21 mouse cellular contexts compared by ENCODE assay signal in genomic region chr4:99178851-99179250, GRCm38 (mm10). TPM values are rescaled to one million over a fixed set of nuclear protein-coding genes. Genes with fewer than 3 reads are reported as not detected.
DNase-seq lines count a peak whose midpoint lies in the region; ATAC-seq and TF ChIP-seq lines count a peak whose summit lies in the region.
"Had no signal": no experiment of that assay in that cellular context is flagged by ENCODE, and none has a peak within 500 bp of the region (broad histone marks: within the 10 kb centered on the region; RNA-seq: fewer than 3 reads in every experiment).

No protein-coding gene starts in this region.

- H3K4me3 ChIP-seq in gastrocnemius, adult 2 months, result no peak overlapping the region
- H3K4me3 ChIP-seq in kidney, adult 2 months (ENCODE audit: insufficient read depth, low read depth, low read length), result no peak overlapping the region
- H3K4me3 ChIP-seq in midbrain, embryonic 11.5 days (ENCODE audit: low read depth, low read length), result no peak overlapping the region
- H3K4me3 ChIP-seq in midbrain, embryonic 16.5 days (ENCODE audit: low read depth, low read length), result no peak overlapping the region
- H3K4me3 ChIP-seq: embryonic facial prominence, embryonic 12.5 days; embryonic facial prominence, embryonic 15.5 days; heart, adult 2 months; hindbrain, embryonic 12.5 days; hindbrain, embryonic 15.5 days had no signal

- H3K4me2 ChIP-seq in midbrain, embryonic 11.5 days, result no peak overlapping the region
- no peak overlapping the region for H3K4me2 ChIP-seq in midbrain, embryonic 16.5 days (ENCODE audit: low read length)
- H3K4me2 ChIP-seq: embryonic facial prominence, embryonic 12.5 days; heart, embryonic 11.5 days; hindbrain, embryonic 12.5 days; hindbrain, embryonic 15.5 days had no signal

- no peaks in the 10 kb centered on the region for H3K36me3 ChIP-seq in kidney, adult 2 months (ENCODE audit: control insufficient read depth, insufficient read depth, low read length)
- H3K36me3 ChIP-seq in midbrain, embryonic 11.5 days (ENCODE audit: control insufficient read depth, insufficient read depth, low read length), result no peaks in the 10 kb centered on the region
- no peaks in the 10 kb centered on the region for H3K36me3 ChIP-seq in midbrain, embryonic 16.5 days (ENCODE audit: control insufficient read depth, insufficient read depth, low read length)
- H3K36me3 ChIP-seq: embryonic facial prominence, embryonic 12.5 days; embryonic facial prominence, embryonic 15.5 days; hindbrain, embryonic 12.5 days; hindbrain, embryonic 15.5 days had no signal

- H3K27ac ChIP-seq in gastrocnemius, adult 2 months, result peak overlapping the region; percentile 63
- H3K27ac ChIP-seq in kidney, adult 2 months (ENCODE audit: insufficient read depth, low read depth, low read length), result no peak overlapping the region
- H3K27ac ChIP-seq in midbrain, embryonic 11.5 days (ENCODE audit: low read depth, low read length), result no peak overlapping the region
- H3K27ac ChIP-seq in midbrain, embryonic 16.5 days (ENCODE audit: low read length), result no peak overlapping the region
- H3K27ac ChIP-seq: embryonic facial prominence, embryonic 12.5 days; embryonic facial prominence, embryonic 15.5 days; heart, adult 2 months; hindbrain, embryonic 12.5 days; hindbrain, embryonic 15.5 days had no signal

- H3K27me3 ChIP-seq in kidney, adult 2 months (replicated peaks; ENCODE audit: control insufficient read depth, insufficient read depth, low read length), result no peaks in the 10 kb centered on the region
- H3K27me3 ChIP-seq in midbrain, embryonic 11.5 days (ENCODE audit: control insufficient read depth, insufficient read depth, low read length), result no peaks in the 10 kb centered on the region
- no peaks in the 10 kb centered on the region for H3K27me3 ChIP-seq in midbrain, embryonic 16.5 days (ENCODE audit: control insufficient read depth, insufficient read depth, low read depth, low read length)
- H3K27me3 ChIP-seq: embryonic facial prominence, embryonic 12.5 days; embryonic facial prominence, embryonic 15.5 days; hindbrain, embryonic 12.5 days; hindbrain, embryonic 15.5 days had no signal

- no peak overlapping the region for H3K9ac ChIP-seq in midbrain, embryonic 11.5 days (ENCODE audit: low read length)
- no peak overlapping the region for H3K9ac ChIP-seq in midbrain, embryonic 16.5 days (ENCODE audit: low read depth, low read length)
- H3K9ac ChIP-seq: embryonic facial prominence, embryonic 12.5 days; embryonic facial prominence, embryonic 15.5 days; forebrain, postnatal 0 days; hindbrain, embryonic 12.5 days; hindbrain, embryonic 15.5 days had no signal

- 53% methylated on average over 5 of the region's 5 CpGs for WGBS in kidney, adult 2 months
- 79% methylated on average over 5 of the region's 5 CpGs for WGBS in midbrain, embryonic 11.5 days
- 64% methylated on average over 5 of the region's 5 CpGs for WGBS in midbrain, embryonic 16.5 days

- TF ChIP-seq CTCF in gastrocnemius, adult 2 months (IDR thresholded peaks at IDR 0.05), result no peak
- no peak for TF ChIP-seq CTCF in kidney, adult 2 months (conservative IDR thresholded peaks at IDR 0.05; ENCODE audit: insufficient read depth, insufficient read length, low read depth, low read length)

- no peaks in the 10 kb centered on the region for H3K4me1 ChIP-seq in kidney, adult 2 months (ENCODE audit: control insufficient read depth, insufficient read depth, low read length)
- no peaks in the 10 kb centered on the region for H3K4me1 ChIP-seq in midbrain, embryonic 11.5 days (ENCODE audit: control insufficient read depth, insufficient read depth, low read length)
- no peaks in the 10 kb centered on the region for H3K4me1 ChIP-seq in midbrain, embryonic 16.5 days (ENCODE audit: control insufficient read depth, insufficient read depth, low read length)
- H3K4me1 ChIP-seq: embryonic facial prominence, embryonic 12.5 days; hindbrain, embryonic 15.5 days had no signal

- ATAC-seq in midbrain, embryonic 11.5 days (ENCODE audit: low FRiP score), result no peak
- no peak for ATAC-seq in midbrain, embryonic 16.5 days
- ATAC-seq: CD4-positive, CD25-positive, alpha-beta regulatory T cell, adult 4 months; forebrain, embryonic 14.5 days; forebrain, postnatal 0 days had no signal

- TF ChIP-seq POLR2A in kidney, adult 2 months (IDR thresholded peaks at IDR 0.05; ENCODE audit: low read depth, low read length), result no peak

- DNase-seq in gastrocnemius, adult 2 months, result peak; percentile 42
- DNase-seq in gastrocnemius, postnatal 10 days, result no peak
- DNase-seq in kidney, adult 2 months, result peak; percentile 27
- DNase-seq in kidney, postnatal 10 days, result no peak
- peak; percentile 86 for DNase-seq in midbrain, embryonic 11.5 days (ENCODE audit: low spot score, missing footprints)
- DNase-seq in skeletal muscle tissue, adult 2 months (ENCODE audit: low read depth, low spot score), result peak; percentile 22
- no peak for DNase-seq in right cerebral cortex, adult 18-20 months
- DNase-seq: adrenal gland, postnatal 14 days; cerebellum, adult 11-12 months; cerebellum, adult 8-10 months; cerebellum, postnatal 14 days; forebrain, postnatal 0 days had no signal

- intact Hi-C loops in gastrocnemius, adult 2 months (cut with DNase I), result no loop called here

- H3K9me3 ChIP-seq in midbrain, embryonic 11.5 days (ENCODE audit: control insufficient read depth, low read length), result no peaks in the 10 kb centered on the region
- no peaks in the 10 kb centered on the region for H3K9me3 ChIP-seq in midbrain, embryonic 16.5 days (replicated peaks; ENCODE audit: control insufficient read depth, low read length, poor library complexity, severe bottlenecking)
- H3K9me3 ChIP-seq: embryonic facial prominence, embryonic 12.5 days; embryonic facial prominence, embryonic 15.5 days; hindbrain, embryonic 12.5 days; hindbrain, embryonic 15.5 days had no signal

RNA-seq across cellular contexts. Expression of gene Atg4c, which starts 14.9 kb away (rescaled TPM):
- total RNA-seq in gastrocnemius, adult 2 months (2021), result 1 to 10 TPM; 7.3 to 8.0 TPM
- total RNA-seq in gastrocnemius, postnatal 10 days (2021), result 1 to 10 TPM; 6.8 to 7.5 TPM
- polyA plus RNA-seq in kidney, adult 2 months (2012; rRNA removed), result 5.4 and 6.9 TPM in 2 replicates
- 13.7 and 16.7 TPM in 2 replicates for polyA plus RNA-seq in midbrain, embryonic 11.5 days (2014; fragmentation: Nextera tagmentation; extraction: Ambion mirVana)
- polyA plus RNA-seq in midbrain, embryonic 16.5 days (2015; fragmentation: Nextera tagmentation; extraction: Ambion mirVana), result 20.6 and 21.3 TPM in 2 replicates

RNA-seq across cellular contexts. Expression of gene Dock7, which starts 58.1 kb away (rescaled TPM):
- 1 to 10 TPM; 6.4 to 9.1 TPM for total RNA-seq in gastrocnemius, adult 2 months (2021)
- 10 to 100 TPM; 21.8 to 33.0 TPM for total RNA-seq in gastrocnemius, postnatal 10 days (2021)
- polyA plus RNA-seq in kidney, adult 2 months (2012; rRNA removed), result 20.6 and 21.9 TPM in 2 replicates
- polyA plus RNA-seq in midbrain, embryonic 11.5 days (2014; fragmentation: Nextera tagmentation; extraction: Ambion mirVana), result 93.5 and 111 TPM in 2 replicates
- 64.4 and 74.4 TPM in 2 replicates for polyA plus RNA-seq in midbrain, embryonic 16.5 days (2015; fragmentation: Nextera tagmentation; extraction: Ambion mirVana)
- polyA plus RNA-seq: CD4-positive, CD25-positive, alpha-beta regulatory T cell, adult 4 months had no signal

Comparison
In these comparisons a context has a peak if more than half of its experiments do, and no peak if none do; other contexts are left out.
1. DNase-seq: peak in gastrocnemius, adult 2 months (single experiment), kidney, adult 2 months (single experiment), midbrain, embryonic 11.5 days (single experiment) and skeletal muscle tissue, adult 2 months (single experiment); none in gastrocnemius, postnatal 10 days (single experiment), kidney, postnatal 10 days (single experiment) and right cerebral cortex, adult 18-20 months (single experiment).